Mouse (Mus musculus) hindbrain, embryonic 14.5 days (tissue): ENCODE data around the gene Cited2. TPM values are rescaled to one million over a fixed set of nuclear protein-coding genes. Genes with fewer than 3 reads are reported as not detected.

Source experiments
- ATAC-seq: fragments of 200-750 bp; cut with Nextera tagmentation; 2 replicates; pipeline ENCODE4 v1.8.0; 2017; ENCODE audit warnings: moderate number of reproducible peaks, mild to moderate bottlenecking, moderate TSS enrichment, moderate library complexity; ENCODE audit not compliant: low FRiP score
- DNase-seq: peaks from one replicate; pipeline ENCODE4 v3.0.0-alpha.2; 2015; ENCODE audit warnings: low spot score
- H3K27ac ChIP-seq: fragments of 300-500 bp; sonication (generic); 2 replicates; pipeline ENCODE4 v1.5.1; 2014; ENCODE audit warnings: mild to moderate bottlenecking, moderate library complexity
- H3K27me3 ChIP-seq: fragments of 300-500 bp; sonication (generic); 2 replicates; pipeline ENCODE4 v1.6.1; 2014; ENCODE audit warnings: mild to moderate bottlenecking, low read length, mixed read lengths; ENCODE audit not compliant: control insufficient read depth, insufficient read depth
- H3K36me3 ChIP-seq: fragments of 300-500 bp; sonication (generic); replicated peaks from 2 replicates; pipeline ENCODE4 v1.6.1; 2014; ENCODE audit not compliant: control insufficient read depth, insufficient read depth
- H3K4me1 ChIP-seq: fragments of 300-500 bp; sonication (generic); replicated peaks from 2 replicates; pipeline ENCODE4 v1.6.1; 2014; ENCODE audit warnings: antibody characterized with exemption, low read length, mixed read lengths; ENCODE audit not compliant: control insufficient read depth, insufficient read depth
- H3K4me2 ChIP-seq: fragments of 300-500 bp; sonication (generic); replicated peaks from 2 replicates; pipeline ENCODE4 v1.6.1; 2014; ENCODE audit warnings: mild to moderate bottlenecking, moderate library complexity
- H3K4me3 ChIP-seq: fragments of 300-500 bp; sonication (generic); replicated peaks from 2 replicates; pipeline ENCODE4 v1.5.1; 2014; ENCODE audit warnings: mild to moderate bottlenecking, low read length
- H3K9ac ChIP-seq: fragments of 300-500 bp; sonication (generic); 2 replicates; pipeline ENCODE4 v1.6.1; 2014
- H3K9me3 ChIP-seq: fragments of 300-500 bp; sonication (generic); 2 replicates; pipeline ENCODE4 v1.6.1; 2016; ENCODE audit warnings: low read length; ENCODE audit not compliant: control insufficient read depth
- WGBS: fragments of 180-500 bp; shearing (Covaris S2); extraction: QIAGEN DNeasy Blood & Tissue Kit; methylation state at CpG from one replicate; pipeline ENCODE4 v1.1.7; 2014; 5-methylcytosine and 5-hydroxymethylcytosine counted together
- polyA plus RNA-seq: library from polyadenylated mRNA; unstranded; fragments of >200 nt; fragmentation: Nextera tagmentation; extraction: Ambion mirVana; gene quantifications from 2 replicates; pipeline ENCODE4 v1.2.1, GENCODE M21; 2014

Cited2 gene
- polyA plus RNA-seq, 1 experiment from 2014 or later, result 82.2 TPM

- DNase-seq (no peak), ATAC-seq (no peak)
- H3K9me3 ChIP-seq, result no peaks in the 10 kb centered on the region
- no peaks in the 10 kb centered on the region for H3K36me3 ChIP-seq
- no peak overlapping the region for H3K27ac ChIP-seq
- H3K4me1 ChIP-seq, result no peaks in the 10 kb centered on the region
- H3K4me3 ChIP-seq, result no peak overlapping the region
- no peaks in the 10 kb centered on the region for H3K27me3 ChIP-seq
- WGBS, result 93% methylated on average over 1 of the region's 1 CpGs
- H3K4me2 ChIP-seq, result no peak overlapping the region
- no peak overlapping the region for H3K9ac ChIP-seq
Measured at GRCm38 (mm10) chr10:17691709-17692108, 31.3 kb upstream of the Cited2 start.

- no peak overlapping the region for H3K4me3 ChIP-seq
- no peak overlapping the region for H3K27ac ChIP-seq
- DNase-seq, result no peak
- H3K4me2 ChIP-seq, result no peak overlapping the region
- no peaks in the 10 kb centered on the region for H3K9me3 ChIP-seq
- no peak overlapping the region for H3K9ac ChIP-seq
- 84% methylated on average over 3 of the region's 3 CpGs for WGBS
- H3K27me3 ChIP-seq, result no peaks in the 10 kb centered on the region
- no peaks in the 10 kb centered on the region for H3K4me1 ChIP-seq
- ATAC-seq, result no peak
- H3K36me3 ChIP-seq, result no peaks in the 10 kb centered on the region
Measured at GRCm38 (mm10) chr10:17695801-17696200, 27.2 kb upstream of the Cited2 start.

- Histone ChIP-seq H3K27me3 (no peaks in the 10 kb centered on the region), H3K9ac (no peak overlapping the region), H3K9me3 (no peaks in the 10 kb centered on the region), H3K27ac (no peak overlapping the region), H3K4me3 (no peak overlapping the region), H3K4me2 (no peak overlapping the region), H3K36me3 (no peaks in the 10 kb centered on the region), H3K4me1 (no peaks in the 10 kb centered on the region)
- ATAC-seq, result no peak
- no peak for DNase-seq
- WGBS, result 68% methylated on average over 7 of the region's 7 CpGs
Measured at GRCm38 (mm10) chr10:17697376-17698265, 25.4 kb upstream of the Cited2 start.

- Histone ChIP-seq H3K9ac (no peak overlapping the region), H3K27ac (no peak overlapping the region), H3K36me3 (no peaks in the 10 kb centered on the region), H3K4me1 (no peaks in the 10 kb centered on the region), H3K4me3 (no peak overlapping the region), H3K4me2 (no peak overlapping the region), H3K27me3 (no peaks in the 10 kb centered on the region), H3K9me3 (no peaks in the 10 kb centered on the region)
- no peak for DNase-seq
- 20% methylated on average over 4 of the region's 4 CpGs for WGBS
- ATAC-seq, result no peak
Measured at GRCm38 (mm10) chr10:17705466-17705973, 17.5 kb upstream of the Cited2 start.

GRCm38 (mm10) chr10:17710753-17711152, 12.3 kb upstream of the Cited2 start:
- Histone ChIP-seq H3K4me1 (no peaks in the 10 kb centered on the region), H3K36me3 (no peaks in the 10 kb centered on the region), H3K27ac (no peak overlapping the region), H3K9me3 (no peaks in the 10 kb centered on the region), H3K4me2 (no peak overlapping the region), H3K4me3 (no peak overlapping the region), H3K27me3 (no peaks in the 10 kb centered on the region), H3K9ac (no peak overlapping the region)
- ATAC-seq, result no peak
- no peak for DNase-seq
- WGBS, result 83% methylated on average over 3 of the region's 3 CpGs

GRCm38 (mm10) chr10:17719009-17719570, 3.9 kb upstream of the Cited2 start:
- DNase-seq, result no peak
- 96% methylated on average over 4 of the region's 4 CpGs for WGBS
- peaks cover 5% of the 10 kb centered on the region; the same call in 1 of the 2 replicates for H3K4me1 ChIP-seq
- H3K36me3 ChIP-seq, result no peaks in the 10 kb centered on the region
- no peak overlapping the region for H3K27ac ChIP-seq
- H3K9me3 ChIP-seq, result no peaks in the 10 kb centered on the region
- no peaks in the 10 kb centered on the region for H3K27me3 ChIP-seq
- no peak overlapping the region for H3K4me2 ChIP-seq
- ATAC-seq, result no peak
- no peak overlapping the region for H3K9ac ChIP-seq
- no peak overlapping the region for H3K4me3 ChIP-seq

GRCm38 (mm10) chr10:17719646-17720045, 3.4 kb upstream of the Cited2 start:
- Histone ChIP-seq H3K9me3 (no peaks in the 10 kb centered on the region), H3K4me3 (no peak overlapping the region), H3K27ac (no peak overlapping the region), H3K4me2 (no peak overlapping the region), H3K27me3 (no peaks in the 10 kb centered on the region), H3K4me1 (peaks cover 5% of the 10 kb centered on the region; the same call in 1 of the 2 replicates), H3K9ac (no peak overlapping the region), H3K36me3 (0 out of 2 replicates have a peak, but pooled peaks cover 3% of the 10 kb centered on the region)
- ATAC-seq (no peak), DNase-seq (no peak)
- WGBS, result 93% methylated on average over 5 of the region's 5 CpGs

- Histone ChIP-seq H3K36me3 (0 out of 2 replicates have a peak, but pooled peaks cover 5% of the 10 kb centered on the region), H3K4me3 (peak overlapping the region; percentile 84), H3K9me3 (no peaks in the 10 kb centered on the region), H3K4me2 (peak overlapping the region; percentile 72), H3K4me1 (peaks cover 11% of the 10 kb centered on the region; the same call in 1 of the 2 replicates), H3K27me3 (no peaks in the 10 kb centered on the region), H3K27ac (peak overlapping the region; percentile 99), H3K9ac (peak overlapping the region; percentile 96)
- ATAC-seq (no peak), DNase-seq (no peak)
- WGBS, result 75% methylated on average over 8 of the region's 8 CpGs
Measured at GRCm38 (mm10) chr10:17720891-17721601, 2.0 kb upstream of the Cited2 start.

- Histone ChIP-seq H3K9ac (peak overlapping the region; percentile 96), H3K4me3 (peak overlapping the region; percentile 84), H3K4me2 (peak overlapping the region; percentile 72), H3K36me3 (0 out of 2 replicates have a peak, but pooled peaks cover 6% of the 10 kb centered on the region), H3K9me3 (no peaks in the 10 kb centered on the region), H3K27me3 (no peaks in the 10 kb centered on the region), H3K4me1 (peaks cover 17% of the 10 kb centered on the region; the same call in 1 of the 2 replicates), H3K27ac (peak overlapping the region; percentile 99)
- peak; percentile 65 for DNase-seq
- under 1% methylated on average over 21 of the region's 21 CpGs for WGBS
- no peak for ATAC-seq
Measured at GRCm38 (mm10) chr10:17721602-17722121, 1.4 kb upstream of the Cited2 start.
